Mouse (Mus musculus) telencephalon, adult 2 months (tissue): Measurements from ENCODE around the gene Olfr1183.
"Not testable (repeated sequence)": the region's sequence is repeated elsewhere in the genome, so short reads cannot be mapped to it uniquely, and the experiment has no call there.

ENCODE experiments used
- DNase-seq: peaks from one replicate; pipeline ENCODE4 v3.0.0-alpha.2; 2011; ENCODE audit warnings: low read depth, low spot score

Olfr1183 gene

DNA sequence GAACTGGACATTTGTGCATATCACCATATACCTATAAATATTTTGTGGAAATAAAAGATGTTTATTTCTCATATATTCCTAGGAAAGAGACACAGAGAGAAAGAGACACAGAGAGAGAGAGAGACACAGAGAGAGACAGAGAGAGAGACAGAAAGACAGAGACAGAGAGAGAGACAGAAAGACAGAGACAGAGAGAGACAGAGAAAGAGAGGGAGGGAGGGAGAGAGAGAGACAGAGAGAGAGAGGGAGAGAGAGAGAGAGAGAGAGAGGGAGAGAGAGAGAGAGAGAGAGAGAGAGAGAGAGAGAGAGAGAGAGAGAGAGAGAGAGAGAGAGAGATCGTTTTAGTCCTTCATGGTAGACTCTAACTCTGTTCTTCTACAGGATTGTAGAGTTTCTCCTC, at the start of gene Olfr1183:
Gene Olfr1183, plus strand, starts transcription at position 301 of the 400 bp plus-strand sequence.
- DNase-seq: not testable (repeated sequence)

DNA sequence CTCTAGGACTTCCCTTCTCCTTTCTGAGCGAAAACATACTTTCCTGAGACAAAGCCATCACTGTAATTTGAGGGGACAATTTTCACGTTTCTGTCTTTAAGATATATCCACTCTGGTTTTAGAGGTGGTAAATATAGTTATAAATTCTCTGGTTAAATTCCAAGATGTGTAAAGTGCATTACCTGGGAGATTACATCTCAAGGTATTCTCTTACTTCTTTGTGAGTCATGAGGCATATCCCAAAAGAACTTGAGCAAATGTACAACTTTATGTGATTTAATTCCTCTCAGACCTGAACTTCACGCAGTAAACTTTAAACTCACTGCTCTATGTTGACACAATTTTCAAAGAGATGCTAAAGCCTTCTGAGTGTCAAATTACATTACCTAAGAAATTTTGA, 48.3 kb upstream of the Olfr1183 start, which contains the start of gene Olfr1179:
Gene Olfr1179, minus strand, starts transcription at position 101 of the 400 bp plus-strand sequence.
- no peak for DNase-seq

DNA sequence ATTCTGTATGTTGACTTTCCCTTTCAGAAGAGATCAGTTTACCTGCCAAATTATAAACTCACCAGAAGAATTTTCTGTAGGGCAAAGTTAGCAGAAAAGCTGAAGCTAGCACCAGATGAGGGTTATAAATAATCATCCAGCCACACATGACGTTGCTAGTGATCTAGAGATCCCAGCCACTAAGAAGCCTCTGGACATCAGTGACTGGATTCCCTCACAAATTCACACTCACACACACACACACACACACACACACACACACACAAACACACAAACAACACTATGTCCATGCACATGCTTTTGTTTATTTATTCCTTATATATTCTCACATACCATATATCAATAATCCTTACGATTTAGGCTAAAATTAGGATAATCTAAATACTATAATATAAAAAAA, 35.6 kb upstream of the Olfr1183 start, which contains the start of gene Olfr1180:
Gene Olfr1180, minus strand, starts transcription at position 101 of the 400 bp plus-strand sequence.
- no peak for DNase-seq

DNA sequence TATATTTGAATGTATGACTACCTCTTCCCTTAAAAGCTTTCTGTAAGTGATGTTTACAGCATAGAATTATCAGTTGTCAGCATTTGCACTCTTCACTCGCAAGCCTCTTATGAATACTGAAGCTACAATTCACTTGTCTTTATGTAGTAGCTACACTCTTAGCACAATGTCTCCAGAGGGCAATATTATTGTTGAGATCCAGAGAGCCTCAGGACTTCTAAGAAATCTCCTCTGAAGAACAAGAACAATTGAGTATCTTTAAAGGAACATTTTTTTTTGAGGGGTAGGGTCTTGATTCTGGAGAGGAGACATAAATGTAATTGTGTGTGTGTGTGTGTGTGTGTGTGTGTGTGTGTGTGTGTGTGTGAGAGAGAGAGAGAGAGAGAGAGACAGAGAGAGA, 28.6 kb upstream of the Olfr1183 start, which contains the start of gene Olfr1181:
Gene Olfr1181, minus strand, starts transcription at position 101 of the 400 bp plus-strand sequence.
- no peak for DNase-seq

DNA sequence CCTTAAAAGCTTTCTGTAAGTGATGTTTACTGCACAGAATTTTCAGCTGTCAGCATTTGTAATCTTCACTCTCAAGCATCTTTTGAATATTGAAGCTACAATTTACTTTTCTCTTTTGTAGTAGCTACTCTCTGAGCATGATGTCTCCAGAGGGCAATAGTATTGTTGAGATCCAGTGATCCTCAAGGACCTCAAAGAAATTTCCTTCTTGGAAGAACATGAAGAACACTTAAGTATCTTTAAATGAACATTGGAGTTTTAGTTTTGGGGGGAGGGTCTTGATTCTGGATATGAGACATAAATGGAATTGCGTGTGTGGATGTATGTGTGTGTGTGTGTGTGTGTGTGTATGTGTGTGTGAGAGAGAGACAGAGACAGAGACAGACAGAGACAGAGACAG, 5.6 kb upstream of the Olfr1183 start, which contains the start of gene Gm13757:
Gene Gm13757, minus strand, starts transcription at position 101 of the 400 bp plus-strand sequence.
- DNase-seq: no peak

DNA sequence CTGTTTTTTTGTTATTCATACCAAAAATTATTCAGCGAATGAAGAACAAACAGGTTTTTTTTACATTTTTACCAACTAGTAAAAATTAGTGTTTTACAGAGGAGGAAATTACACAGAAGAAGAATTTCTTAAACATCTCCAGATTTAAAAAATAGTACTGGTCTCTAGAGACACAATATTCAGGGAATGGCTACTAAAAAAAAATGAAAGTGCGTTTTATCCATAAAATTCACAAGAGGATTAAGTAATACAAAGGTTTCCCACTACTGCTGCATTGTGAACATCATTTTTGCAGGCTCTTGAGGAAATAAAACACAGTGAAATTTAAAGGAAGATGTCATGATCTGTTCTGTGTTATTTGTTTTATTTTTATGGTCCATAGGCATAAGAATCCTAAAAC, 28.6 kb downstream of the Olfr1183 start, which contains the start of gene Olfr1184:
Gene Olfr1184, plus strand, starts transcription at position 301 of the 400 bp plus-strand sequence.
- no peak for DNase-seq

DNA sequence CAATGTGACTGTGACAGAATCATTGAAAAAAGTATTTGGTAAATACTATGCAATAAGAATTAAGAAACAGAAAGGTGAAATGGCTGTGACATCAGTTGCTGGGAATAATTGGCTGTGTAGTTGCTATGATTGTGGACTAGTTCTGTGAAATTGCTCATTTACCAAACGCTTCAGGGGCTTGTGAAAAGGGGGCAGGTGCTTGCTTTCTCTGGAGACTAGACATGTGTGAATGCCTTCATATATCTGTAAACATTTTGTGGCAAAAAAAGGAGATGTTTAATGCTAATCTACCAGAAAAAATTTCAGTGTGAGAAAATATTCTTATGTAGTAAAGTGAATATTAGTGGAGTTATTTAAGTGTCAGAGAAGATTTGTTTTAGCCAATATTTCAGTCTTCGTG, 38.4 kb downstream of the Olfr1183 start, which contains the start of gene Olfr1185-ps1:
Gene Olfr1185-ps1, plus strand, starts transcription at position 301 of the 400 bp plus-strand sequence.
- no peak for DNase-seq

DNA sequence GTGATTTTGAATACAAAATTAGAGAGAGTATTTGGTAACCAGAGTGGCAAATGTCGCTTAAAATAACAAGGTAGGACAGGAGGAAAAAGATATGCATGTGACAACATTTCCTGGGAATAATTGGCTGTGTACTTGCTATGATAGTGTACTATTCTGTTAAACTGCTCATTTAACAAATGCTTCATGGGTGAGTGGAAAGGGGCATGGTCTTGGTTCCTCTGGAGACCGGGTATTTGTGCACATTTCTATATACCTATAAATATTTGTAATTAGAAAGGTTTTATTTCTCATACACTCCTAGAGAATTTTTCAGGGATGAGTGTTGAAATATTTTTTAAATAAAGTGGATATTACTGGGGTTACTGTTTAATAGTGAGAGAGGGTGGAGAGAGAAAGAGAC, 63.6 kb downstream of the Olfr1183 start, which contains the start of gene Olfr1186:
Gene Olfr1186, plus strand, starts transcription at position 301 of the 400 bp plus-strand sequence.
- DNase-seq: no peak
